Mouse (Mus musculus): ENCODE results near the gene Nectin4.

The Nectin4 gene

DNA sequence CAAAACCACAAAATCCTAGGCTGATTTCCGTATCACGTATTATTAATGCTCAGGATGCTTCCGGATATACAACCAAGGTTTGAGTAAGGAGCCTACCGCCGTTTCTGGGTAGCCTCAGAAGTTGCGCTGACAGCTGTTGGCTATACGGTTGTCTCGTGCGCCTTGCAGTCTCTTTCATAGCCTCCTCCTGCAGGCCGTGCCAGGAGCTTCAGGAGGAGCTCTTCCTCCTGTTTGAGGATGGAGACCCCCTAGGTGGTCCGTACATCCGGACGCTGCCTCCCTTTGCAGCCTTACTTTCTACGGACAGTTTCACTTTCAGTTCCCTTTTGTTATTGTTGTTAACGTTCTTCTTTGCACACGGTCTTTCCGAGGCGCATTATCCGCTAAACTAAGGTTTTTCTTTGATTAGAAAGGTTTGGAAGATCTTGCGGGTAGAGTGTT lies 42.1 kb downstream of the Nectin4 start:
- DNase-seq (ENCODE audit: low spot score), result peak; percentile 42

DNA sequence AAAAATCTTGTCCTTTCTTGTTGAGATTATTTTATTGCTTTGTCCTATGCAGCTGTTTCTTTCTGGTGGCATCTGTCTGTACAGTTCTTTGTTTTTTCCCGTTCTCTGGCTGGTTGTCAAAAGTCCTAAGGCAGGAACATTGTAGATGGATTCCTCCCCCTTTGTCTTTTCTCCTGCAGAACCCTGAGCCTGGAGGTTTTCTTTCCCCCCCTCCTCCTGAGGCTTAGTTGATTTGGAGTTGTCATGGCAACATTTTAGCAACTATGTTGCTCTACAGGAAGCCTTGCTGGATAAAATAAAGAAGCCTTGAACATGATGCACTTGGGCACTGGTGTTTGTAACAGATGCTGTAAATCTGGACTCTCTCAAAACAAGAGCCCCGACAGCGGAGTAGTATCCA lies 42.5 kb downstream of the Nectin4 start:
- DNase-seq (ENCODE audit: low spot score), result no peak

DNA sequence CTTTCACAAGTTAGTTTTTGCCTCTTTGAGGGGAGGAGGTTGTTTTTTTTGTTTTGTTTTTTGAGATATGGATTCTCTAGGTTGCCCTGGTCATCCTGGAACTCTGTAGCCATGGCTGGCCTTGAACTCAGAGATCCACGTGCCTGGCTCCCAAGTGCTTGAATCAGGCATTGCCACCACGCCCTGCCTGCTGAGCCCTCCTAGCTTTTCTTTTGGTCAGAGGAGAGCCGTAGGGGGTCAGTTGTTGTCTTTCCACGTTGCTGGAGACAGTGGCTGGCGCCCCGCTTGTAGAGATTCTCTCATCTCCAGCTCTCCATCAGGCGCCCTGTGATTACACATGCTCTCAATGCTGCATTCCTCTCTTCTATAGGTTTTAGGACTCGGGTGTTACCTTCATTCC lies 43.7 kb downstream of the Nectin4 start:
- DNase-seq (ENCODE audit: low spot score), result no peak

DNA sequence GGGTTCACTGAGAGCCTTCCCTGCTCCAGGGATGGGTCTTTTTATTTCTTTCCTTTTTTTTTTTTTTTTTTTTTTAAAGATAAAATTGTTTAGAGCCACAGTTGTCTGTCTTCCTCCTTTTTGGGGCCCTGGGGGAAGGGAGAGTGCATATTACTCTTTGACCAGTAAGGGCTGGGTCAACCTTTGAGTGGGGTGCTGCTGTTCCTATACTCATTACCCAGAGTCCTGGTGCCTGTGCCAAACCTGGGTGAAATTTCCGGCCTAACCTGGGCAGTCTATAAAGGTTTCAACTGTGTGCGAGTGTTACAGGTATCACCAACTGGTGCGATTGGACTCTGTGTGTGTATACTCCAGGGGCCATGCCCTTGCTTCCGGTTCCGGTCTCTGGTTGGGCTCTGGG lies 48.8 kb downstream of the Nectin4 start, which contains the start of gene Tstd1:
Gene Tstd1, plus strand, starts transcription at position 213 of the 400 bp plus-strand sequence.
- no peak for DNase-seq (ENCODE audit: low spot score)

DNA sequence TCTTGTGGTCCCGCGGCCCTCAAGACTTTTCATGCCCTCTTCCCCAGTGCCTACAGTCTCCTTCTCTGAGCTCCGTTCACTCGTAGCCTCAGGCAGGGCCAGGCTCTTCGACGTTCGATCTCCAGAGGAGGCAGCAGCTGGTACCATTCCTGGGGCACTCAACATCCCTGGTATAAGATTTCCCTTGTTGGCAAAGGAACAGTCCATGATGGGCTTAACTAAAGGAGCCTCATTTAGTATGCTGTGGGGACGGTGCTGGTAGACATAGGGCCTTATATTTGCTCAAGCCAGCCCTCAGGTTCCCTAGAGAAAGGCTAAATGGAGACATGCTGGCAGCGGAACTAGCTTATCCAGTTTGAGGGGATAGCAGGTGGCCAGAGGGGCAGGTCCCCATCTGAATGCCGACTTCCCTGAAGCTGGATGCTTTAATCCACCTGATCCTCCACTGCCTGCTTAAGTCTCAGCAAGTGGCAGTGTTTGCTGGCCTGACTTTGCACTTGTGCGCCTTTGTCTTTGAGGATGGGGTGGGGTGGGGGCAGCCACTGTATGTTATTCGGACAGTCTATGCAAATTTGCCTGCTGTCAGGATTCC lies 49.5 kb downstream of the Nectin4 start:
- DNase-seq (ENCODE audit: low spot score), result no peak

DNA sequence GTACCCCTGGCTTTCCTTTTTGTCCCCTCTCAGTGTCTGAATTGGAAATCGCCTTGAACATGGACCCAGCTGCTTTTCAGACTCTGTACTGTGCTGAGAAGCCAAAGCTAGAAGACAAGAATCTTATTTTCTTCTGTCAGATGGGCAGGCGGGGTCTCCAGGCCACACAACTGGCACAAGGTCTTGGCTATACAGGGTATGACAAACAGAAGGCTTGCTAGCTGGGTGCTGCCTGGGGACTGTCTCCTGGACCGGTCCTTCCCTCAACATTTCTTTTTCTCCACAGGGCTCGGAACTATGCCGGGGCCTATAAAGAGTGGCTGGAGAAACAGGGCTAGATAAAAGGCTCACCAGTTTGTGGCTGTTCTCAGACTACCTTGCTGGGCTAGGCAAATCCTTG lies 50.0 kb downstream of the Nectin4 start:
- DNase-seq (ENCODE audit: low spot score), result no peak

DNA sequence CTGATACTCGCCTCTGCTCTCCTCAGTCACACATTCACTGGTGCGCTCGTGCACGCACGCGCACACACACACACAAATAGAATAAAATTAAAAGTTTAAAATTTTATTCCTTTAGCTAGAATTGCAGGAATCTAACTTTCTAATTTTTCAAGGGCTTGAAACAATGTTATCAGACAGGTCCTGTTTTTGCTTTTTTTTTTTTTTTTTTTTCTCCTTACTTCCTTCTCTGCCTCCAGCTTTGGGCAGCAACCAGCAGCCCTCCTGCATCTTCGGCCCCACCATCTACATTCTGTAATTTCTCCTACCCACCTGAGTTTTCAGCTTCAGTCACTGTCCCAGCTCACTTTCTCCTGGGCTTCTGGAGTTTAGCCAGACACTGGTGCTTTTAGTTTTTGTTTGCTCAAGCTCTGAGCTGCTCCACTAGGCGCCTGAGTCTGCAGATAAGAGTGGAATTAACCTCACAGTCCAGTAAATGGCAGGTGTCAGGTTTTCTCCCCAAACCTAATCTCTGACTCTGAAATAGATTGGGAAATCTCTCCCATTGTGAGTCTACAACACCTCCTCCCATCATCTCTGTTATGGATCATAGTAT lies 52.7 kb downstream of the Nectin4 start:
- DNase-seq (ENCODE audit: low spot score), result no peak

DNA sequence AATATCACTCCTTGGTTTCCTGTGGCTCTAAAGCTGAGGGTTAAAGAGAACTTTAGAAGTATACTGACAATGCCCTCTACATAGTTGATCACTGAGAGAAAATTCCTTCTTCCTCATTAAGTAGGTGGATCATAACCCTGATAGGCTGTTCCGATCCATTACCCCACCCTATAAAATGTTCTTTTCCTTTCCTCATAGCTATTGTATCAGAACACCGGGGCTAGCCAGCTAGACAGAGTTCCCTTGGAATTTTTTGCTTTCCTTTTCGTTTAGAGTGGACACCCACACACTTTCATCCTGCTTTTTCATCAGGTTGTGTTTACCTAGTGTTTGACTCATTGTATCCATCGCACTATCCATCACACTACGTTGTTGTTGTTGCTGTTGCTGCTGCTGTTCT lies 54.7 kb downstream of the Nectin4 start:
- DNase-seq (ENCODE audit: low spot score), result no peak

DNA sequence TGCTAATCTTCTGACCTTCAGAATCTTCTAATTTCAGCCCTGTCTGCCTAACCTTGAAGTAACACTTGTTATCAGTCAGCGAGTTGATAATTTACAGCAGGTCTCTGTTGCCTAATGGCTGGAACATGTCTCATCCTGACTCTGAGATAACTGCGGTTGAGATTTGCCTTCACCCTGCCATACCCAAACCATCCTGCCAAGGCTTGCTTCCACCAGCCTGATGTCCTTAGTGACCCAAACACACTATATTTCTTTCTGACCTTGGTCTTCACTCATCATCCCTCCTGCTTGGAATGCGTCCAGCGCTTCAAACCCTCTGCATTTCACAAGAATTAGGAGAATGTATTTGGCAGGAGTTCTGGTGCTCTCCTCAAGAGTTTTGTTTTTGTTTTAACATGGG lies 55.2 kb downstream of the Nectin4 start:
- no peak for DNase-seq (ENCODE audit: low spot score)

DNA sequence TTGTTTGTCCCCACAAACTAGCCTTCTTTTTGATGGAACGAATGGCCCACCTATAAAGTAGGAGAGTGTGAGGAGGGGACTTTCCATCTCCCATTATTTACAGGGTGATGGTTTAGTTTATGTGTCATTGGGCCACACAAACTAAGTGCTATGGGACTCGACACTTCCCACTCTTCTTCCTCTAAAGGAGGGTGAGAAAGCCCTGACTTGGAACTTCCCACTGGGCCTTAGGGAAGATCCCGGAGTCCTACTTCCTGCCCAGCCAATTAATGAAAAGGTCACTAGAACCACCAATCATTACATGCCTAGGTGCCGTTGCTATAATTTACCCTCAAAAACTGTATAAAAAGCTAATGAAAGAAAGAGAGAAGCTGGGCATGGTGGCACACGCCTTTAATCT lies 62.3 kb downstream of the Nectin4 start:
- no peak for DNase-seq (ENCODE audit: low spot score)

DNA sequence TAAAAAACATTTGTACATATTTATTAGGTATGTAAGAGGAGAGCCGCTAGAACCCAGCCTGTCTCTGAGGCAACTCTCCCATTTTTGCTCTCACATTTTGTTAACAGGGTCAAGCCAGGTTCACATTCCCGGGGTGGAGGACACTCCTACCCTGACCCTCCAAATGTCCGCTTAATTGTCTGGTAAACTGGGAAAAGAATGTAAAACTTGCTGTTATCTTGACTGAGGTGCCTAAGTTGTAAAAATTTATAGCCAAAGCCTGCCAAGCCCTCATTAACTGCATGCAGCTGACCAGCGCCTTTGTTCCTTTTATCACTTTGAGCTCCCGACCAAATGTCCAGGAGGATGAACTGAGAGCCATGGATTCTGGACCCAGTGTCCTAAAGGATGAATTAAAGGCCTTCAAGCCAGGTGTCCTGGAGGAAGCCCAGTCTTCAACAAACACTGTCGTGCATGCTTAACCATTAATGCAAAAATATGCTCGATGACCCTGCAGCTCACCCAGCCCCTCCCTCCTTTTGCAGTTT lies 65.5 kb downstream of the Nectin4 start:
- DNase-seq (ENCODE audit: low spot score), result no peak

DNA sequence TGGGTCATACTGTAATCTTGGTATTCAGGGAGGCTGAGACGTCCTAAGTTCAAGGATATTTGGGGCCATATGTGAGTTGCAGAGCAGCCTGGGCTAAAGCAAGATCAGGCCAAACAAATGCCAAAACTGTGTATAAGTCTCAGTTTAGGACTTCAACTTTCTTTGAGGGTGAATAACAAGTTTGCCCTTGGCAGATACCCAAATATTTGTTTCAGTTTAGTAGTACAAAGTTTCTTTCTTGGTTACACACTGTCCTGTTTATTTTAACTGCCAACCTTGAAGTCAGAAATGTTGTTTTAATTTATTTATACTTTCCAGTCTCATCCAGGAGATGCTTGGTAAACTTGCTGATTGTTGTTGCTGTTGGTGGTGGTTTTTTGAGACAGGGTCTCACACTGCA lies 66.1 kb downstream of the Nectin4 start:
- DNase-seq (ENCODE audit: low spot score), result no peak

DNA sequence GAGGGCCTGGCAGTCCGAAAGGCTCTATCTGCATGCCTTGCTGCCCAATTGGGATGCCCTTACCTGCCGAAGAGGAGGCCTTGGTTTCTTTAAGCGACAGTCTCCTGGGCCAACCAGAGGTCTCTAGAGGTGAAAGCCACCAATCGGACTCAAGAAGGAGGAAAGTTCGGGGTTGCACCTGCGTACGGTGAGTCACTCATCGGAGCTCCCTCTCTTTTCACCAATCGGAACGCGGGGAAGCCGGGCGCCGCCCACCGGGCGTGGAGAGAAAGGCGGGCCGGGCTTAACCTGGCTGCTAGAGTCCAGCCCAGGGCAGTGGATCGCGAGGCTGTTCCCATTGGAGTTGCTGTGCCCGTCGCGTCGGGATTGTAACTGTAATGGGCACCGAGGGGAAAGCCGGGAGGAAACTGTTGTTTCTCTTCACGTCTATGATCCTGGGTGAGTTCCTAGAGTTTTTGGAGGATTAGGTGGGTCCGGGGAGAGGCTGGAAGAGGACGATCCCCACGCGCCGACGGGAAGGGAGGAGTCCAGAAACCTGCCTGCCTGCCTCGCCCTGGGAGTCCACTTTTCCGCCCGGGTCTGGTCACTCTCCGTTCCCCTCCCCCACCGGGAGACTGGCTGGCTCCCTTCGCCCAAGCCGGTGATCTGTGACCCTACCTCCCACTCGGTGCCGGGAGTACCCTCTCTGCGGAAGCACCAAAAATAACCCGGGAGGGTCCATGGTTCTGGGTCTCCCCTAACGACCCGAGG lies 67.5 kb downstream of the Nectin4 start, which contains the start of gene F11r:
Gene F11r, plus strand, starts transcription at position 272 of the 750 bp plus-strand sequence.
- peak; percentile 41 for DNase-seq (ENCODE audit: low spot score)

Measured in c-Kit-positive CD71-positive TER-119-positive erythroid progenitor cells, embryonic 14.5 days (primary cell).